Mouse (Mus musculus): Measurements from ENCODE around the gene Krtap31-1.
"Not testable (repeated sequence)": the region's sequence is repeated elsewhere in the genome, so short reads cannot be mapped to it uniquely, and the experiment has no call there.

Krtap31-1 gene

GRCm38 (mm10) chr11:99907620-99908019, at the start of gene Krtap31-1:
Gene Krtap31-1, plus strand, starts transcription at chr11:99907920.
- no peak for DNase-seq (ENCODE audit: low read depth)

- DNase-seq (ENCODE audit: low read depth), result no peak
These were observed 49.0 kb upstream of the Krtap31-1 start for GRCm38 (mm10) chr11:99858761-99859160.

GRCm38 (mm10) chr11:99864176-99864575, 43.5 kb upstream of the Krtap31-1 start, which contains the start of gene Gm11559:
Gene Gm11559, plus strand, starts transcription at chr11:99864476.
- not testable (repeated sequence) for DNase-seq (ENCODE audit: low read depth)

GRCm38 (mm10) chr11:99873089-99873488, 34.6 kb upstream of the Krtap31-1 start, which contains the start of gene Krtap9-1:
Gene Krtap9-1, plus strand, starts transcription at chr11:99873389.
- DNase-seq (ENCODE audit: low read depth), result not testable (repeated sequence)

- not testable (repeated sequence) for DNase-seq (ENCODE audit: low read depth)
These were observed 28.8 kb upstream of the Krtap31-1 start, which contains the start of gene Gm11567 for GRCm38 (mm10) chr11:99878887-99879286. Gene Gm11567, plus strand, starts transcription at chr11:99879187.

GRCm38 (mm10) chr11:99914451-99914850, 6.7 kb downstream of the Krtap31-1 start, which contains the start of gene Gm11565:
Gene Gm11565, plus strand, starts transcription at chr11:99914751.
- DNase-seq (ENCODE audit: low read depth), result no peak

GRCm38 (mm10) chr11:99935991-99936390, 28.3 kb downstream of the Krtap31-1 start, which contains the start of gene Krtap31-2:
Gene Krtap31-2, plus strand, starts transcription at chr11:99936291.
- no peak for DNase-seq (ENCODE audit: low read depth)

GRCm38 (mm10) chr11:99937751-99938264, 30.1 kb downstream of the Krtap31-1 start:
- DNase-seq (ENCODE audit: low read depth), result no peak

- DNase-seq (ENCODE audit: low read depth), result no peak
These were observed 40.5 kb downstream of the Krtap31-1 start, which contains the start of gene Krtap9-5 for GRCm38 (mm10) chr11:99948175-99948574. Gene Krtap9-5, plus strand, starts transcription at chr11:99948475.

Measured in naive thymus-derived CD4-positive, alpha-beta T cell, adult 2 months (primary cell).